Mouse (Mus musculus) ES-Bruce4 (cell line): ENCODE data around the gene Erg.

ENCODE experiments used
- CTCF ChIP-seq: IDR thresholded peaks from one replicate; pipeline ENCODE4 v1.8.1; 2011; ENCODE audit warnings: low read depth, low read length
- POLR2A ChIP-seq: IDR thresholded peaks from one replicate; pipeline ENCODE4 v1.8.1; 2011; ENCODE audit warnings: low read length; ENCODE audit not compliant: insufficient read depth

GRCm38 (mm10) chr16:95601219-95601580, 14.8 kb upstream of the Erg start:
- TF ChIP-seq POLR2A (no peak), CTCF (no peak)
